Mouse (Mus musculus): ENCODE data around the gene Cmtm2a.

- no peak for TF ChIP-seq CTCF (IDR thresholded peaks at IDR 0.05; ENCODE audit: low read depth, low read length)
- no peak for TF ChIP-seq POLR2A (IDR thresholded peaks at IDR 0.05; ENCODE audit: extremely low read depth, insufficient read depth, low read length)
Observed at GRCm38 (mm10) chr8:104334196-104334595, 41.2 kb upstream of the Cmtm2a start.

Data from liver, adult 2 months (tissue).